Mouse (Mus musculus) frontal cortex, postnatal 36 days (tissue): ENCODE measurements around the gene Nrf1.

Source experiments
- DNase-seq, 2 experiments: peaks; one replicate each; pipeline ENCODE4 v3.0.0; 2022; ENCODE audit warnings: low spot score in 2 of 2

Nrf1 gene

GRCm38 (mm10) chr6:30175225-30175917 lies 127.6 kb downstream of the Nrf1 start:
- no peak for DNase-seq

GRCm38 (mm10) chr6:30175918-30176421 lies 128.2 kb downstream of the Nrf1 start:
- no peak for DNase-seq

- DNase-seq, result no peak
These were observed 128.7 kb downstream of the Nrf1 start for GRCm38 (mm10) chr6:30176496-30176895.

GRCm38 (mm10) chr6:30177305-30177704 lies 129.5 kb downstream of the Nrf1 start:
- no peak for DNase-seq

GRCm38 (mm10) chr6:30178023-30178639 lies 130.3 kb downstream of the Nrf1 start:
- no peak for DNase-seq

- no peak for DNase-seq
These were observed 131.3 kb downstream of the Nrf1 start for GRCm38 (mm10) chr6:30179046-30179445.

- no peak for DNase-seq
These were observed 132.5 kb downstream of the Nrf1 start for GRCm38 (mm10) chr6:30180321-30180720.

- DNase-seq, result no peak
These were observed 134.2 kb downstream of the Nrf1 start for GRCm38 (mm10) chr6:30182038-30182437.

GRCm38 (mm10) chr6:30183624-30184023 lies 135.8 kb downstream of the Nrf1 start:
- no peak for DNase-seq

- DNase-seq, result no peak
These were observed 147.9 kb downstream of the Nrf1 start for GRCm38 (mm10) chr6:30195656-30196055.

GRCm38 (mm10) chr6:30196143-30196542 lies 148.4 kb downstream of the Nrf1 start:
- DNase-seq, result no peak
